Mouse (Mus musculus): Measurements from ENCODE around the gene Nyap1. TPM values are rescaled to one million over a fixed set of nuclear protein-coding genes. Genes with fewer than 3 reads are reported as not detected.

Gene Nyap1
- polyA plus RNA-seq, 1 experiment = not detected

DNA sequence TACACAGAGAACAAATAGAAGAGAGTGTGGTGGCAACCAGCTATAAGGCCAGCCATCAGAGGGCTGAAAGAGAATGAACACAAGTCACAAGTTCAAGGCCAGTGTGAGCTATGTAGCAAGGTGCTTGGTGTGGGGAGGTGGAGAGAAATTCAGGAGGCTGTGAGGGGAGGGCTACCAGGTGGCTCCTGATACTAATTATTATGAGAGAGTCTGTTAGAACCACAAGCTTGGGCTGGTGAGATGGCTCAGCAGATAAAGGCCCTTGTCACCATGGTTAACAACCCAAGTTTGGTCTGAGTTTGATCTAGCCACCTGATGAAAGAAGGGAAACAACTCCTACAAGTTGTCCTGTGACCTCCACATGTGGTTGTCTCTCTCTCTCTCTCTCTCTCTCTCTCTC is 31.3 kb upstream of the Nyap1 start:
- H3K4me1 ChIP-seq (ENCODE audit: control insufficient read depth, insufficient read depth, low read length) = peaks cover 4% of the 10 kb centered on the region; the same call in 1 of the 2 replicates
- TF ChIP-seq CTCF (IDR thresholded peaks at IDR 0.05; ENCODE audit: insufficient read depth, low read depth, low read length) (no peak), POLR2A (IDR thresholded peaks at IDR 0.05; ENCODE audit: insufficient read depth, low read depth, low read length) (no peak)

DNA sequence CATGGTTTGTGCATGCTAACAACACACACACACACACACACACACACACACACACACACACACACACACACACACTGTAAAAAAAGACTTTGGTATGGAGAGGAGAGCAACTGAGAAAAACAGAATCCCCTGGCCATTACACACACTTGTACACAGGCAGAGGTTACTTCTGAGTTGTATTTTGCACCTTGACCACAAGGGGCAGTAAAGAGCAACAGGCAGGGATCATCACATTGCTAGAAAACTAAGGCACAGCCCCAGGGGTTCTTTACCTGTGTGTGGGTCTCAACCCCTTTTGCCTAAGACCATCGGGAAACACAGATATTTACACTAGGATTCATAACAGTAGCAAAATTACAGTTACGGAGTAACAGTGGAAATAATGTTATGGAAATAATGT is 29.3 kb upstream of the Nyap1 start:
- no peak for TF ChIP-seq POLR2A (IDR thresholded peaks at IDR 0.05; ENCODE audit: insufficient read depth, low read depth, low read length)
- TF ChIP-seq CTCF (IDR thresholded peaks at IDR 0.05; ENCODE audit: insufficient read depth, low read depth, low read length) = no peak

More for the DNA sequence above, 31.3 kb upstream of the Nyap1 start:
- H3K4me3 ChIP-seq (ENCODE audit: insufficient read depth, low read depth, low read length) = no peak overlapping the region
- H3K27ac ChIP-seq (ENCODE audit: insufficient read depth, low read depth, low read length) = no peak overlapping the region

DNA sequence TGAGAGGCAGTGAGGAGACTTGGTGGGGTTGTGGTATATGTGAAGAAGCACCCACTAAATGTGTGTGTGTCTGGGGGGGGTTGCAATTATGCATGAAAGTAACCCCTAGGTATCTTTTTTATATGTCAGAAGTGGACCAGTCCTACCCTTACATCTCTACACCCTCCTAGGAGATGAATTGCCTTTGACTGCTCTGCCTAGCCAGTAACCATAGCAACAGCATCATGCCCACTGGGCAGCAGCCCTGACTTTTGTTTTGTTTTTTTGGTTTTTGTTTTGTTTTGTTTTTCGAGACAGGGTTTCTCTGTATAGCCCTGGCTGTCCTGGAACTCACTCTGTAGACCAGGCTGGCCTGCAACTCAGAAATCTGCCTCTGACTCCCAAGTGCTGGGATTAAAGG is 27.1 kb upstream of the Nyap1 start:
- H3K27ac ChIP-seq (ENCODE audit: insufficient read depth, low read depth, low read length) = no peak overlapping the region
- TF ChIP-seq CTCF (IDR thresholded peaks at IDR 0.05; ENCODE audit: insufficient read depth, low read depth, low read length) = no peak
- no peak for TF ChIP-seq POLR2A (IDR thresholded peaks at IDR 0.05; ENCODE audit: insufficient read depth, low read depth, low read length)
- WGBS = 26% methylated on average over 1 of the region's 1 CpGs
- H3K4me3 ChIP-seq (ENCODE audit: insufficient read depth, low read depth, low read length) = no peak overlapping the region
- H3K4me1 ChIP-seq (ENCODE audit: control insufficient read depth, insufficient read depth, low read length) = no peaks in the 10 kb centered on the region

More for the DNA sequence above, 29.3 kb upstream of the Nyap1 start:
- no peak overlapping the region for H3K27ac ChIP-seq (ENCODE audit: insufficient read depth, low read depth, low read length)
- WGBS = 50% methylated on average over 2 of the region's 2 CpGs
- no peaks in the 10 kb centered on the region for H3K4me1 ChIP-seq (ENCODE audit: control insufficient read depth, insufficient read depth, low read length)
- H3K4me3 ChIP-seq (ENCODE audit: insufficient read depth, low read depth, low read length) = no peak overlapping the region

DNA sequence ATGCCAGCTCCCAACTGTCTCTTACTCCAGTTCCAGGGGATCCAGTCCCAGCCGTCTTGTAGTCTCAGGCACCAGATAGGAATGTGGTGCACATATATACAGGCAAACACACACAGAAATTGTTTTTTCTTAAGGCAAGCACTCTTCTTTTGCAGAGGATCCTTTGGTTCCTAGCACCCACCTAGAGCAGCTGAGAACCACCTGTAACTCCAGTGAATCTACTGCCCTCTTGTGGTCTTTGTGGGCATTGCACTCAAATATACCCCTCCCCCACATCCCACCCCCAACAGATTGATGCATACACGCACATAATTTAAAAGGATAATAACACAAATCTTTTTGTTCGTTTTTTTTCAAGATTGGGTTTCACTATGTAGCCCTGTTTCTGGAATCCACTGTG is 24.9 kb upstream of the Nyap1 start:
- Histone ChIP-seq H3K4me3 (ENCODE audit: insufficient read depth, low read depth, low read length) (no peak overlapping the region), H3K27ac (ENCODE audit: insufficient read depth, low read depth, low read length) (no peak overlapping the region), H3K4me1 (ENCODE audit: control insufficient read depth, insufficient read depth, low read length) (no peaks in the 10 kb centered on the region)
- whole genome bisulfite sequencing = 61% methylated on average over 3 of the region's 3 CpGs
- TF ChIP-seq POLR2A (IDR thresholded peaks at IDR 0.05; ENCODE audit: insufficient read depth, low read depth, low read length) = no peak

DNA sequence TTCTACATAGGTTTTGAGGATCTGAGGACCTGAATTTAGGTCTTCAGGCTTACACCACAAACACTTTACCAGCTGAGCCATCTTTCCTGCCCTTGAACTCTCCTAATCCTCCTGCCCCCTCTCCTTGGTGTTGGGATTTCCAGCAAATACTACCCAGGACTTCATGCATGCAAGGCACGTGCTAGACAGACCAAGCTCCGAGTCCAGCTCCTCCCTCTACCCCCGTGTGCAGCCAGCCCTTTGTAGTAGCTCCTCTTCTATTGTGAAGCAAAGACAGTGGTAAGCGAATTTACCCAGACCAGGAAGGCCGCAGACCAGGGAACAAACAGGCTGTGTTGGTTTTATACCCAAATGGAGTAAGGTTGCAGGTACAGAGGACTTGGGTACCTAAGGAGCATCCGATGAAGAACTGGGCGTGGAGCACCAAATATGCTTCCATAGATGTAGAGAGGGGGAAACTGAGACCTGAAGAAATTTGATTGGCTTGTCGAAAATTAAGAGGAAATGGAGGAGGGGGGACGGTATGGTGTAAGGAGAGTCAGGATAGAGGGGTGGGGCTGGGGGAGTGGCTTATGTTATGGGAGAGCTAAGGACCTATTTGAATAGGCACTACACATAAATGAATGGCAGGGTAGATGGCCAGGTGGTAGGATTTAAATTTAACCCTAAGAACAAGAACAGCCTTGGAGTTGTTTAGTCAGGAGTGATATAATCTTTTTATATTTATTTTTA is 23.4 kb upstream of the Nyap1 start:
- H3K27ac ChIP-seq (ENCODE audit: insufficient read depth, low read depth, low read length) = no peak overlapping the region
- H3K4me3 ChIP-seq (ENCODE audit: insufficient read depth, low read depth, low read length) = no peak overlapping the region
- peaks cover 4% of the 10 kb centered on the region for H3K4me1 ChIP-seq (ENCODE audit: control insufficient read depth, insufficient read depth, low read length)
- no peak for TF ChIP-seq CTCF (IDR thresholded peaks at IDR 0.05; ENCODE audit: insufficient read depth, low read depth, low read length)
- TF ChIP-seq POLR2A (IDR thresholded peaks at IDR 0.05; ENCODE audit: insufficient read depth, low read depth, low read length) = no peak
- 60% methylated on average over 9 of the region's 9 CpGs for WGBS

DNA sequence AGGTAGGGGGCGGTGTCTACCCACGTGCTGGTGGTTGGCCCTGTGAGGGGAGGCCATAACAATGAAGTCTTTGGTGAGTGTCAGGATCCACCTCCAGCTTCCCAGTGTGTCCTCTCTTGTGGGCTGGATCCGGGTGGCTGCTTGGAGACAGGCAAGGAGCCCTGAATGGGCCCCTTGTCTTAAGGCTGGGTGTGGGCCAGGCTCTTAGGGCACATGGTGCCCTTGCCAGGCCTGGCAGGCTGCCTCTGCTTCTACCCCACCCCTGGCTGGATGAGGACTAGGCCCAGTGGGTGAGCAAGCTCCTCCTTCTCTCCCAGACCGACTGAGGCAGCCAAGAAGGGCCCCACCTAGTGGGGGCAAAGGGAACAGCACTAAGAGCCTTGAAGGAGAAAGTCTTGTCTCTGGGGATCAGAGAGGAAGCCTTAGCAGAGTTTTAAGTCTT is 18.6 kb upstream of the Nyap1 start:
- WGBS = 22% methylated on average over 4 of the region's 4 CpGs
- TF ChIP-seq POLR2A (IDR thresholded peaks at IDR 0.05; ENCODE audit: insufficient read depth, low read depth, low read length) = no peak
- TF ChIP-seq CTCF (IDR thresholded peaks at IDR 0.05; ENCODE audit: insufficient read depth, low read depth, low read length) = peak; percentile 71
- H3K27ac ChIP-seq (ENCODE audit: insufficient read depth, low read depth, low read length) = no peak overlapping the region
- no peak overlapping the region for H3K4me3 ChIP-seq (ENCODE audit: insufficient read depth, low read depth, low read length)
- peaks cover 13% of the 10 kb centered on the region for H3K4me1 ChIP-seq (ENCODE audit: control insufficient read depth, insufficient read depth, low read length)

DNA sequence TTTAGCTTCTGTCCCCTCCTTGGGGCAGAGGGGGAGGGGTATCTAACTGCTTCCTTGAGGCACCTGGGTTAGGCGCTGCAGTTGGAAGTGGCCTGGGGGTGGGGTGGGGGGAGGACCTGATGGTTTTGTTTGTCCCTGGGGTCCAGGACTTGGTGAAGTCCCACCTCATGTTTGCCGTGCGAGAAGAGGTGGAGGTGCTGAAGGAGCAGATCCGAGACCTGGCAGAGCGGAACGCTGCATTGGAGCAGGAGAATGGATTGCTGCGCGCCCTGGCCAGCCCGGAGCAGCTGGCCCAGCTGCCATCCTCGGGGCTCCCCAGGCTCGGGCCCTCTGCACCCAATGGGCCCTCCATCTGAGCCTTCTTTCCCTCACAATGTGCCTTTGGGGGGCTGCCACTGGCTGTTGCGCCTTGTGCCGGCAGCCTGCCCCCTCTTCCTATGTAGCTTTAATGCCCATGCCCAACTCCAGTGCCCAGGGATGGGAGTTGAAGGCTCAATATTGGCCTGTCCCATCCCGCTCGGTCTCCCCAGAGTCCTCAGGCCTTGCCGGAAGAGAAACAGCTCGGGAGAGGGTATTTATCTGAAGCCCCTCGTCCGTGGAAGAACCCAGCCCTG is 17.6 kb upstream of the Nyap1 start:
- Histone ChIP-seq H3K27ac (ENCODE audit: insufficient read depth, low read depth, low read length) (peak overlapping the region; percentile 73; the same call in 1 of the 2 replicates), H3K4me1 (ENCODE audit: control insufficient read depth, insufficient read depth, low read length) (peaks cover 13% of the 10 kb centered on the region), H3K4me3 (ENCODE audit: insufficient read depth, low read depth, low read length) (peak overlapping the region; percentile 30)
- no peak for TF ChIP-seq CTCF (IDR thresholded peaks at IDR 0.05; ENCODE audit: insufficient read depth, low read depth, low read length)
- no peak for TF ChIP-seq POLR2A (IDR thresholded peaks at IDR 0.05; ENCODE audit: insufficient read depth, low read depth, low read length)
- WGBS = 74% methylated on average over 19 of the region's 19 CpGs

DNA sequence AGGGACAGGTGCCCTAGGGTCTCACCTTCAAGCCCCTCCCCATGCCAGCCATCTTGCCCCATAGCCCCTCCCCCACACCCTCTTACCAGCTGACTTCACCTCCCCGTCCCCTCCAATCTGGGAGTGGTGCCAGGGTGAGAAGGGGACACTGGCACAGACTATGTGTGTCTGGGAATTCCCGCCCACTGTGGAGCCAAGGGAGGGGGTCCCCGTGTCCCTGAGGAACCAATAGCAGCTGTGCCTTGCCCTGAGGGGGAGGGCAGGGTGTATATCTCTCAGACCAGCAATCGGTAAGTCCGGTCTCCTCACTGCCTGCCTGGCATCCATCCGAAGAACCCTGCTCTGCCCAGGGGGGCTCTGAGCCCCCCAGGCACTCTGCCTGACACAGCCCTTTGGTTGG is 16.5 kb upstream of the Nyap1 start:
- H3K4me1 ChIP-seq (ENCODE audit: control insufficient read depth, insufficient read depth, low read length) = peaks cover 13% of the 10 kb centered on the region
- peak overlapping the region; percentile 30 for H3K4me3 ChIP-seq (ENCODE audit: insufficient read depth, low read depth, low read length)
- peak overlapping the region; percentile 73 for H3K27ac ChIP-seq (ENCODE audit: insufficient read depth, low read depth, low read length)
- TF ChIP-seq POLR2A (IDR thresholded peaks at IDR 0.05; ENCODE audit: insufficient read depth, low read depth, low read length) = no peak
- TF ChIP-seq CTCF (IDR thresholded peaks at IDR 0.05; ENCODE audit: insufficient read depth, low read depth, low read length) = no peak
- WGBS = 29% methylated on average over 6 of the region's 6 CpGs

DNA sequence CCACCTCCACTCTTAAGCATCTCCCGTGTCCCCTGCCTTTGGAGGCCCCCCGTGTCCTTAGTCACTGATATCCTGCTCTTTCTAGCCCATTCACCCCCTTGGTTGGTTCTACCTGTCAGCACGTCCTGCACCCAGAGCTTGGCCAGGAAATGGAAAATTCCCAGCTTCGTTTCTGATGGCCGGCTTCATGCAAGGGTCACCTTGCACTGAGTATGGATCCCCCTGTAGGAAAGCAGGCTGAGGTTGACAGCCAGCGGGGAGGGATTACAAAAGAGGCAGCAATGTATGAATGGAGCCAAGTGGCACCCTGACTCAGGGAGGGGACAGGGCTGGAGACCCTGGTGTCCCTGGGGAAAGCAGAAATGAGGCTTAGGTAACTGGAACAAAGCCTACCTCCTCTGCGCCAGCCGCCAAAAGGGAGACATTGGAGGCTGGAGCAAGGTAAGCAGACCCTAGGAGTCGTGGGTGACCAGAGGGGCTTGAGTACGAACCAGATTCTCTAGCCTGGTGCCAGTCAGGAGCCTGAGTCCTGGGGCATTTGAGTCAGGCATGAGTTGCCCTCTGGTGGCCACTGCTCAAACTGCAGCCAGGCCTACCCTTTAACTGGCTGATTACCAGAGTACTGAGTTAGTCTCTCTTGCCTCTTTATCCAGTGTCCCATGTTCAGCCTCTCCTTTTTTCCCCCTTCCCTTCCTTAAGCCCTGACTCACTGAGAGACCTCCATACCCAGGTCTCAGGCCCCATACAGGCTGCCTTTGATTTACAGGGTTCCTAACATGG is 15.7 kb upstream of the Nyap1 start:
- Histone ChIP-seq H3K27ac (ENCODE audit: insufficient read depth, low read depth, low read length) (no peak overlapping the region), H3K4me3 (ENCODE audit: insufficient read depth, low read depth, low read length) (no peak overlapping the region), H3K4me1 (ENCODE audit: control insufficient read depth, insufficient read depth, low read length) (peaks cover 13% of the 10 kb centered on the region)
- WGBS = 42% methylated on average over 10 of the region's 10 CpGs
- TF ChIP-seq CTCF (IDR thresholded peaks at IDR 0.05; ENCODE audit: insufficient read depth, low read depth, low read length) (peak; percentile 73), POLR2A (IDR thresholded peaks at IDR 0.05; ENCODE audit: insufficient read depth, low read depth, low read length) (no peak)

All from olfactory bulb, adult 2 months (tissue).